In genomic region chr11:106179711-106180448, GRCm38 (mm10) we compare ENCODE assay signal across 13 mouse cellular contexts. TPM values are rescaled to one million over a fixed set of nuclear protein-coding genes. Genes with fewer than 3 reads are reported as not detected.
DNase-seq lines count a peak whose midpoint lies in the region; ATAC-seq lines count a peak whose summit lies in the region.
"Had no signal": no experiment of that assay in that cellular context is flagged by ENCODE, and none has a peak within 500 bp of the region (broad histone marks: within the 10 kb centered on the region; RNA-seq: fewer than 3 reads in every experiment).

No protein-coding gene starts in this region.

- no peak for DNase-seq in cerebellum, postnatal 10 days
- DNase-seq in left cerebral cortex, postnatal 14 days (ENCODE audit: low spot score in 2 of 2): peak; percentile 41 to 67
- no peak for DNase-seq in left cerebral cortex, adult 11 months (ENCODE audit: low spot score)
- peak; percentile 85 for DNase-seq in cerebellum, adult 11-12 months
- DNase-seq in layer of hippocampus, adult 9-10 months (ENCODE audit: low spot score): peak; percentile 56
- no peak for DNase-seq in adrenal gland, postnatal 36 days
- no peak for DNase-seq in gastrocnemius, postnatal 10 days
- DNase-seq: kidney, adult 9 months had no signal

- intact Hi-C loops in left cerebral cortex, postnatal 14 days (cut with DNase I): no loop called here

- peak; percentile 90 for ATAC-seq in cerebellum, adult (ENCODE audit: insufficient number of reproducible peaks, low FRiP score, low TSS enrichment)
- ATAC-seq: activated CD4-positive, CD25-positive, alpha-beta regulatory T cell, adult 4 months had no signal

RNA-seq across cellular contexts. Expression of gene Limd2, which starts 19.2 kb away (rescaled TPM):
- total RNA-seq in left cerebral cortex, postnatal 14 days (2021): 100 to 1,000 TPM in 1 of 2 experiments, 10 to 100 TPM in 1; 97.2 to 103 TPM
- total RNA-seq in adrenal gland, postnatal 36 days (2021): 10 to 100 TPM; 11.8 to 15.0 TPM
- 10 to 100 TPM; 13.2 to 18.1 TPM for total RNA-seq in gastrocnemius, postnatal 10 days (2021)

RNA-seq across cellular contexts. Expression of gene Gm10840, which starts 19.2 kb away (rescaled TPM):
- not detected for total RNA-seq in left cerebral cortex, postnatal 14 days (2021)
- total RNA-seq in adrenal gland, postnatal 36 days (2021): not detected
- not detected for total RNA-seq in gastrocnemius, postnatal 10 days (2021)
- total RNA-seq: G1E; gastrocnemius, adult 8-10 months; megakaryocyte-erythroid progenitor cell, adult 5-6 weeks had no signal

RNA-seq across cellular contexts. Expression of gene Strada, which starts 22.1 kb away (rescaled TPM):
- 10 to 100 TPM; 24.3 to 26.9 TPM for total RNA-seq in left cerebral cortex, postnatal 14 days (2021)
- 10 to 100 TPM; 13.1 to 15.4 TPM for total RNA-seq in adrenal gland, postnatal 36 days (2021)
- 10 to 100 TPM; 21.5 to 22.8 TPM for total RNA-seq in gastrocnemius, postnatal 10 days (2021)

RNA-seq across cellular contexts. Expression of gene Ccdc47, which starts 36.3 kb away (rescaled TPM):
- total RNA-seq in left cerebral cortex, postnatal 14 days (2021): 10 to 100 TPM; 78.5 to 79.8 TPM
- 100 to 1,000 TPM; 113 to 115 TPM for total RNA-seq in adrenal gland, postnatal 36 days (2021)
- 10 to 100 TPM; 73.6 to 75.8 TPM for total RNA-seq in gastrocnemius, postnatal 10 days (2021)

RNA-seq across cellular contexts. Expression of gene Ddx42, which starts 36.8 kb away (rescaled TPM):
- total RNA-seq in left cerebral cortex, postnatal 14 days (2021): 10 to 100 TPM; 69.0 to 69.4 TPM
- 10 to 100 TPM; 52.4 to 54.8 TPM for total RNA-seq in adrenal gland, postnatal 36 days (2021)
- total RNA-seq in gastrocnemius, postnatal 10 days (2021): 10 to 100 TPM; 30.1 to 35.8 TPM

Comparison
In these comparisons a context has a peak if more than half of its experiments do, and no peak if none do; other contexts are left out.
1. DNase-seq: peak in left cerebral cortex, postnatal 14 days (2 of 2), cerebellum, adult 11-12 months (single experiment) and layer of hippocampus, adult 9-10 months (single experiment); none in cerebellum, postnatal 10 days (0 of 2), left cerebral cortex, adult 11 months (single experiment), adrenal gland, postnatal 36 days (0 of 2) and gastrocnemius, postnatal 10 days (single experiment).
2. RNA of gene Limd2, which starts 19.2 kb away (total RNA-seq): 97.2 to 103 TPM in left cerebral cortex, postnatal 14 days; 13.2 to 18.1 TPM in gastrocnemius, postnatal 10 days and 11.8 to 15.0 TPM in adrenal gland, postnatal 36 days; every median in the first group is over 4 times any median in the second.